Mouse (Mus musculus): ENCODE measurements around the gene Dnase1. TPM values are rescaled to one million over a fixed set of nuclear protein-coding genes. Genes with fewer than 3 reads are reported as not detected.
"Not testable (repeated sequence)": the region's sequence is repeated elsewhere in the genome, so short reads cannot be mapped to it uniquely, and the experiment has no call there.

The Dnase1 gene
- polyA plus RNA-seq, 1 experiment from 2014 or later = 4.3 TPM

GRCm38 (mm10) chr16:4074836-4075235 lies 38.1 kb downstream of the Dnase1 start:
- ATAC-seq = no peak
- H3K4me1 ChIP-seq (ENCODE audit: control insufficient read depth, insufficient read depth, low read length) = 0 out of 2 replicates have a peak, but pooled peaks cover 10% of the 10 kb centered on the region
- H3K4me3 ChIP-seq (ENCODE audit: low read length) = no peak overlapping the region
- H3K4me2 ChIP-seq (ENCODE audit: low read depth, low read length) = no peak overlapping the region
- no peak overlapping the region for H3K27ac ChIP-seq (ENCODE audit: low read length)
- no peaks in the 10 kb centered on the region for H3K36me3 ChIP-seq (ENCODE audit: control insufficient read depth, insufficient read depth, low read length)
- no peaks in the 10 kb centered on the region for H3K9me3 ChIP-seq (ENCODE audit: control insufficient read depth, low read length)
- H3K9ac ChIP-seq (ENCODE audit: low read depth, low read length) = no peak overlapping the region
- 77% methylated on average over 3 of the region's 3 CpGs for WGBS
- H3K27me3 ChIP-seq (replicated peaks; ENCODE audit: control insufficient read depth, insufficient read depth, low read length) = no peaks in the 10 kb centered on the region

DNA sequence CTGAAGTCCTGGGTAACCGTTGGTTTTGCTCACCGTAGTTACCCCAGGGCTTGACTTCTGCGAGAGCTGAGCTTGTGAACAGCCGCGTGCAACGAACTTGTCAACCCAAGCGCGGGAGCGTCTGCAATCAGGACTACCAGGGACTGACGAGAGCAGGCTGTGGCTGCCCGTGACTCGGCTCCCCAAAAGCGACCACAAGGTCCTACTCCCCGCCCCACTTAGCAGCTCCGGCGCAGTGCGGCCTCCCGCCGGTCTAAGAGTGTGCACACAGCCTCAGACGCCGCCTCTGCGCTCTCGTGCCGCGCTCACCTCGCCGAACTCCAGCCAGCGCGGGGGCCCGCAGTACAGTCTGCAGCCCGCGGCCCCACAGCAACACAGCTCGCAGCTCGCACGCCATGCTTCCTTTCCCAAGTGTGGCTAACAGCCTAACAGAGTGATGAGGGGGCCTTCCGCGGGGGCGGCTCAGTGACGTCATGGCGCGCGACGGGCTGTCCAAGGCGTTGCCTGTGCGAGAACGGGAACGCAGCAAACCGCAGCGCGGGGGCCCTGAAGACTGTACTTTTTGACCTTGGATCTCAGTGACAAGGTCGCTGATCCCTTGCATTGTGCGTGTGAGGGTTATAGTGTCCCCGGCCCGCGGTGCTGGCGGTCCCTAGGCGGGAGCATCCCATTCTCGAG lies 40.8 kb downstream of the Dnase1 start, which contains the start of gene Trap1:
Gene Trap1 (minus strand): TSS at position 444 of the 678 bp plus-strand sequence.
- peak within 1 kb of the TSS; percentile 78 for H3K27ac ChIP-seq (ENCODE audit: low read length)
- under 1% methylated on average over 58 of the region's 58 CpGs for WGBS
- no peaks in the 10 kb centered on the region for H3K27me3 ChIP-seq (replicated peaks; ENCODE audit: control insufficient read depth, insufficient read depth, low read length)
- 0 out of 2 replicates have a peak, but pooled peaks cover 10% of the 10 kb centered on the region for H3K4me1 ChIP-seq (ENCODE audit: control insufficient read depth, insufficient read depth, low read length)
- peak within 1 kb of the TSS; percentile 86 for H3K9ac ChIP-seq (ENCODE audit: low read depth, low read length)
- ATAC-seq = peak; percentile 98
- no peaks in the 10 kb centered on the region for H3K9me3 ChIP-seq (ENCODE audit: control insufficient read depth, low read length)
- peak within 1 kb of the TSS; percentile 50 for H3K4me2 ChIP-seq (ENCODE audit: low read depth, low read length)
- no peaks in the 10 kb centered on the region for H3K36me3 ChIP-seq (ENCODE audit: control insufficient read depth, insufficient read depth, low read length)
- H3K4me3 ChIP-seq (ENCODE audit: low read length) = peak within 1 kb of the TSS; percentile 69

GRCm38 (mm10) chr16:4078302-4078701 lies 41.6 kb downstream of the Dnase1 start:
- not testable (repeated sequence) for H3K9me3 ChIP-seq (ENCODE audit: control insufficient read depth, low read length); H3K27ac ChIP-seq (ENCODE audit: low read length); H3K27me3 ChIP-seq (replicated peaks; ENCODE audit: control insufficient read depth, insufficient read depth, low read length); ATAC-seq; H3K36me3 ChIP-seq (ENCODE audit: control insufficient read depth, insufficient read depth, low read length); H3K9ac ChIP-seq (ENCODE audit: low read depth, low read length)
- Histone ChIP-seq H3K4me2 (ENCODE audit: low read depth, low read length) (peak overlapping the region; percentile 50; the same call in 1 of the 2 replicates), H3K4me1 (ENCODE audit: control insufficient read depth, insufficient read depth, low read length) (0 out of 2 replicates have a peak, but pooled peaks cover 10% of the 10 kb centered on the region), H3K4me3 (ENCODE audit: low read length) (peak overlapping the region; percentile 69)
- 63% methylated on average over 10 of the region's 10 CpGs for WGBS

DNA sequence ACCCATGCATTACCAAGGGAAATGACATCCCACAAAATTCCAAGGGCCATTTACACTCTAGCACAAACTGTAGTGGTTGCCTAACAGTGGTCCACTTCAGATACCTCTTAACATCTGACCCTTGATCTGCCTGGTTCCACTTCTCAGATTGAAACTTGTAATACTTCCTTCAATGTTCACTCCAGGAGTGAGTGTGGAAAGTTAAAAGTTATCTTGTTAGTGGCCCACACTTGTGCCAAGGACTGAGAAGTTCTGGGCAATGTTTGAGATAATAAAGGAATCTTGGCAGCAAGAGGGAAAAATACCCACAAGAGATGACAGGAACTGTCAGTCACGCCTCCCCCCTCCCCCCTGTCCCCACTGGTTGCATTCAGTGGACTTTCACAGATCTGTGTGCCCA lies 42.9 kb downstream of the Dnase1 start:
- Histone ChIP-seq H3K4me2 (ENCODE audit: low read depth, low read length) (no peak overlapping the region), H3K9me3 (ENCODE audit: control insufficient read depth, low read length) (no peaks in the 10 kb centered on the region), H3K36me3 (ENCODE audit: control insufficient read depth, insufficient read depth, low read length) (peaks cover 8% of the 10 kb centered on the region), H3K9ac (ENCODE audit: low read depth, low read length) (no peak overlapping the region), H3K4me3 (ENCODE audit: low read length) (no peak overlapping the region), H3K27me3 (replicated peaks; ENCODE audit: control insufficient read depth, insufficient read depth, low read length) (no peaks in the 10 kb centered on the region), H3K27ac (ENCODE audit: low read length) (no peak overlapping the region), H3K4me1 (ENCODE audit: control insufficient read depth, insufficient read depth, low read length) (0 out of 2 replicates have a peak, but pooled peaks cover 10% of the 10 kb centered on the region)
- 82% methylated on average over 1 of the region's 1 CpGs for WGBS
- ATAC-seq = no peak

DNA sequence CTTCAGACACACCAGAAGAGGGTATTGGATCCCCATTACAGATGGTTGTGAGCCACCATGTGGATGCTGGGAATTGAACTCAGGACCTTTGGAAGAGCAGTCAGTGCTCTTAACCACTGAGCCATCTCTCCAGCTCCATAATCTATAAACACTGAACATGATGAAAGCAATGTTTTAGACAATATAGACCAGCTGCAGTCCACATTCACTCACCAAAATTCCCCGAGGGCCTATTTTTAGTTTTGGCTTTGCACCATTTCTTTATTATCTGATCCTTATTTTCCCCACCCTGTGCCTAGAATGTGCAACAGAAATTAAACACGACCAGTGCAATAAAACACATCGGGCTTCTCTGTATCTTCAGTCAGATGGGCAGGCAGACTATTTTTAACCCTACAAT lies 43.7 kb downstream of the Dnase1 start:
- H3K4me2 ChIP-seq (ENCODE audit: low read depth, low read length); H3K4me1 ChIP-seq (ENCODE audit: control insufficient read depth, insufficient read depth, low read length); H3K9me3 ChIP-seq (ENCODE audit: control insufficient read depth, low read length); H3K9ac ChIP-seq (ENCODE audit: low read depth, low read length); ATAC-seq; H3K27ac ChIP-seq (ENCODE audit: low read length); H3K27me3 ChIP-seq (replicated peaks; ENCODE audit: control insufficient read depth, insufficient read depth, low read length); H3K4me3 ChIP-seq (ENCODE audit: low read length): not testable (repeated sequence)
- peaks cover 16% of the 10 kb centered on the region for H3K36me3 ChIP-seq (ENCODE audit: control insufficient read depth, insufficient read depth, low read length)
- WGBS = 60% methylated on average over 3 of the region's 3 CpGs

DNA sequence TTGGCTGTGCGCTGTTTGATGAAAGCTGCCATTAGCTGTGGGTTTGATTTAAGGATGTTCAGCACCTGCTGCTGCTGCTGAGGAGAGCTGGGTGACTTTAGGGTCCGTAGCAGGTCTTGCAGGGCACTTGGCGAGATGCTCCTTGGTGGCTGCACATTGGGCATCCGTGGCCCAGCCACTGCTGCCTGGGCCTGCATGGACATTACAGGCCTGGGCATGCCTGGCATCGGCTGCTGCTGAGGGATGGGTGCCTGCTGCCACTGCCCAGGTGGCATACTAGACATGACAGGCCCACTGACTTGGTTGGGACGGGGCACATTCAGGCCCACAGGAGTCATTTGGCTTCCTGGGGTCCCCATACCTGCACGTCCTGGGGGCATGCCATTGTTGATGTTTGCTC lies 48.3 kb downstream of the Dnase1 start:
- H3K36me3 ChIP-seq (ENCODE audit: control insufficient read depth, insufficient read depth, low read length) = peaks cover 40% of the 10 kb centered on the region
- H3K4me2 ChIP-seq (ENCODE audit: low read depth, low read length) = no peak overlapping the region
- H3K27me3 ChIP-seq (replicated peaks; ENCODE audit: control insufficient read depth, insufficient read depth, low read length) = no peaks in the 10 kb centered on the region
- H3K4me3 ChIP-seq (ENCODE audit: low read length) = no peak overlapping the region
- 95% methylated on average over 7 of the region's 7 CpGs for whole genome bisulfite sequencing
- no peak overlapping the region for H3K27ac ChIP-seq (ENCODE audit: low read length)
- ATAC-seq = no peak
- H3K9ac ChIP-seq (ENCODE audit: low read depth, low read length) = no peak overlapping the region
- H3K9me3 ChIP-seq (ENCODE audit: control insufficient read depth, low read length) = no peaks in the 10 kb centered on the region
- no peaks in the 10 kb centered on the region for H3K4me1 ChIP-seq (ENCODE audit: control insufficient read depth, insufficient read depth, low read length)

- Histone ChIP-seq H3K4me1 (ENCODE audit: control insufficient read depth, insufficient read depth, low read length) (no peaks in the 10 kb centered on the region), H3K4me3 (ENCODE audit: low read length) (no peak overlapping the region), H3K9ac (ENCODE audit: low read depth, low read length) (no peak overlapping the region), H3K36me3 (ENCODE audit: control insufficient read depth, insufficient read depth, low read length) (peaks cover 49% of the 10 kb centered on the region), H3K9me3 (ENCODE audit: control insufficient read depth, low read length) (no peaks in the 10 kb centered on the region), H3K27me3 (replicated peaks; ENCODE audit: control insufficient read depth, insufficient read depth, low read length) (no peaks in the 10 kb centered on the region), H3K4me2 (ENCODE audit: low read depth, low read length) (no peak overlapping the region), H3K27ac (ENCODE audit: low read length) (no peak overlapping the region)
- WGBS = 93% methylated on average over 9 of the region's 9 CpGs
- peak; percentile 55; the same call in 1 of the 2 replicates for ATAC-seq
Measured at GRCm38 (mm10) chr16:4085851-4086387, 49.2 kb downstream of the Dnase1 start.

DNA sequence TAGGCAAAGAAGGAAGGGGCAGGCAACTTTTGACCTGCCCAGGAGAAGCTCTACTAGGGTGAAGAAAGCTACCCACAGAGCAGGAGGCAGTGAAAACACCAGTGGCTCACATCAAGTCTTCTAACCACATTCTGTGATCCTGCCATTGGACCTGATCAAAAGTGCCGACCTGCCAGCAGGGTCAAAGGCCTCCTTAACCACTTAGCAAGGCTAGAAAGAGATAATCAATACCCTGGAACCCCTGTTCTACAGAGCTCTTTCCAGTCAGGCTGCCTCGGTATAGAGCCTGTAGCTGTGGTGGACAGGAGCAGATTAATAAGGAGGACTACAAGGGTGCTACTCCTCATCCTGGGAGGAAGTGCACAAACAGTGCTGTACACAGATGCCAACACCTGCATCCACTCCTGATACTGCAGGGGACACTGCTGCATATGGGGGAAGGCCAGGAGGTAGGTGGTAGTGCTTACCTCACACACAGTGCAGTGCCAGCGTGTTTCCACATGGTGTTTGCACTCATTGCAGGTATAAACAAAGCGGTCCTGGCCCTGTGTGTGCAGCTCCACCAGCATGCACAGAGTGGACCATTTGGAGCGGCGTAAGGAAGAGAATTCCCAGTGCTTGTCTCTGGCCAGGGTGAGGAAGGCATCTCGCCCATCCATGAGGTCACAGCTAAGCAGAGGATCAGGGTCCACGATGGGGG lies 50.6 kb downstream of the Dnase1 start:
- Histone ChIP-seq H3K4me1 (ENCODE audit: control insufficient read depth, insufficient read depth, low read length) (no peaks in the 10 kb centered on the region), H3K36me3 (ENCODE audit: control insufficient read depth, insufficient read depth, low read length) (peaks cover 61% of the 10 kb centered on the region), H3K27me3 (replicated peaks; ENCODE audit: control insufficient read depth, insufficient read depth, low read length) (no peaks in the 10 kb centered on the region), H3K4me3 (ENCODE audit: low read length) (no peak overlapping the region), H3K27ac (ENCODE audit: low read length) (no peak overlapping the region), H3K4me2 (ENCODE audit: low read depth, low read length) (no peak overlapping the region), H3K9me3 (ENCODE audit: control insufficient read depth, low read length) (no peaks in the 10 kb centered on the region), H3K9ac (ENCODE audit: low read depth, low read length) (no peak overlapping the region)
- 91% methylated on average over 8 of the region's 8 CpGs for WGBS
- no peak for ATAC-seq

Data from intestine, embryonic 16.5 days (tissue).